Mouse (Mus musculus) thymus, adult 2 months (tissue): ENCODE results near the gene Naip1.

Source experiments
- CTCF ChIP-seq: fragments of 200-500 bp; IDR thresholded peaks from 2 replicates; pipeline ENCODE4 v1.5.1; 2012; ENCODE audit warnings: mild to moderate bottlenecking, control low read depth, low read length, moderate library complexity, borderline replicate concordance; ENCODE audit not compliant: control insufficient read depth, poor library complexity, insufficient read depth; ENCODE audit errors: extremely low read depth
- POLR2A ChIP-seq: fragments of 200-500 bp; IDR thresholded peaks from 2 replicates; pipeline ENCODE4 v1.6.1; 2012; ENCODE audit warnings: mild to moderate bottlenecking, low read length, control low read depth, moderate library complexity; ENCODE audit not compliant: control insufficient read depth, poor library complexity, insufficient read depth; ENCODE audit errors: extremely low read depth

DNA sequence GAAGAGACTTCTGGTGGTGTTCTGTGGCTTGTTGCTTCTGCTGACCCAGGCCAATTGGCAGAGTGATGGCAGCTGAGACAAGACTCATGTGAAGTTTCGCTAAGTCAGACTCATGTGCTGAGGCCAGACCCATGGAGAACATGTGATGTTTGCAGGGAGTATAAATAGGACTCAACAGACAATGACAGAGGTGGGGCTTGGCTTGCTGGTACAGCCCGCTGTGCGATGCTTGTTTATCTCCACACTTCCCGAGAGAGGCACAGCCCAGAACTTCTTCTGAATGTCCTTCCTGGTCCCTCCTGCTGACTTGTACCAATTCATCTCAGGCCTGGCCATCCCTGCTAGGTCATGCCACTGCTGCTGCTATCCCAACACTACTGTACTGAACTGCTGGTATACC lies 42.7 kb upstream of the Naip1 start:
- TF ChIP-seq POLR2A (no peak), CTCF (no peak)
